Mouse (Mus musculus): ENCODE data around the gene Fgfr2.

Fgfr2 gene

DNA sequence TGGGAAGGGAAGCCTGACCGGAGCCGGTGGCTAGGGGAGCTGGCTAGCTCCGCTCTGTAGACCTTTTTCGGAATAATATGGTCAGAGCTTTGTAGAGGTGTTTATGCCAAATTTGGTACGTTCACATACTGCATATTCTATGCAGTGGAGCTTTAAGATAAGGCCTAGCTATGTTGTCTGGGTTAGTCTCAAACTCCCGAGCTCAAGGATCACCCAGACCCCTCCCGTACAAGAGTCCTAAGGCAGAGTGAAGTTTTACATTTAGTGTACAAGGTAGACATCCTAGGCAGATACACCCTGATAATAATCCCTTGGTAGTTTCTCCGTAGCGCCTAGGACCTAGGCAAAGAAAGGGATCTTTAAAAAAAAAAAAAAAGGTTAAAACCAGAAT lies 1751.7 kb downstream of the Fgfr2 start:
- DNase-seq (ENCODE audit: low read depth, low spot score): no peak

- DNase-seq (ENCODE audit: low read depth, low spot score): peak; percentile 58
These were observed 1752.3 kb downstream of the Fgfr2 start, which contains the start of gene Pstk for GRCm38 (mm10) chr7:131370648-131371469. Gene Pstk (plus strand): TSS chr7:131371141.

DNA sequence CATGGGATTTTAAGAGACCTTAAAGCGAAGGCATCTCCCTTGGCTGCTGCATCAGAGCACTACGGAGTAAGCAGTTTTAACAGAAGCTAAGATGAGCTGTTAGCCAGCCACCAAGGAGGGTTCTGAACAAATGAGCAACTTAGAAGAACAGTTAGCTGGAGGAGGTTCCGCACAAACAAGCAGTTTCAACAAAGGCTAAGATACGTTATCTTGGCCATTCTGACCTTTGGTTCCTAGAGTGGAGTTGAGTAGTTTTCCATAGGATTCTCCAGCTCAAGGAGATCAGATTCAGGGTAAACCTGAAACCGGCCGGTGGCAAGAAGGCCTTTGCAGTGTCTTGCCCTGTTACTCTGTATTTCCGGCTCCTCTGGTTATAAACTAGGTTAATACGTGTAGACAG lies 1759.0 kb downstream of the Fgfr2 start:
- DNase-seq (ENCODE audit: low read depth, low spot score): no peak

DNA sequence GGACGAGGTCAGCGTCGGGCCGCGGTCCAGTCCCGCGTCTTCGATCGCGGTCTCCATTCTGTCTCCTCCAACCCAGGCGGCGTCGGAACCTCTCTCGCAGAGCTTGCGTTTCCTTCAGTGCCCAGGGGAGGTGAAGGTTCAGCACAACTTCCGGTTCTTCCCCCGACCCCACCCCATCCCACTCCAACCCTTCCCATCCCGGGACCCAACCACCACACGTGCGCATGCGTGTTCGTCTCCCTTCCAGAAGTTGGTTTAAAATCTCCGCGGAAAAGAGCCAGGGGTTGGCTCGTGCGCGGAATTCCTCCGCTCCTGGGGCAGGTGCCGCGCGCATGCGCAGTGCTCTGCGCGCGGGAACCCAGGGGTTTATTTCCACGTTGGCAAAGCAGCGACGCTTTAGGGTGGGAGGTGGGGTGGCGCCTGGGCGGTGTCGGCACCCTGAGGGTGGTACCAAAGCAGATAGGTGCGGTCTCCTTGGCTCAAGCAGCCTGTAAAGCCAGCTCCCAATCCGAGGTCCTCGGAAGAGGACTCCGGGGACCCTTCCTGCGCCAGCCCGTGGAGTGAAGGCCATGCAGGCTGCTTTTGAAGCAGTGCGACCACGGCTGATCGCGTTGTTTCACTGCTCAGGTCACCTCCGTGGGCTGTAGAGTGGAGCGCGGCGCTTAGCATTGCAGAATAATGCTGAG lies 1760.4 kb downstream of the Fgfr2 start, which contains the start of gene 2310057M21Rik:
TSS of gene 2310057M21Rik (minus strand) at position 145 of the 686 bp plus-strand sequence.
- DNase-seq (ENCODE audit: low read depth, low spot score): peak; percentile 96

GRCm38 (mm10) chr7:131362269-131362614 lies 1760.9 kb downstream of the Fgfr2 start:
- no peak for DNase-seq (ENCODE audit: low read depth, low spot score)

GRCm38 (mm10) chr7:131356105-131356504 lies 1767.0 kb downstream of the Fgfr2 start:
- no peak for DNase-seq (ENCODE audit: low read depth, low spot score)

DNA sequence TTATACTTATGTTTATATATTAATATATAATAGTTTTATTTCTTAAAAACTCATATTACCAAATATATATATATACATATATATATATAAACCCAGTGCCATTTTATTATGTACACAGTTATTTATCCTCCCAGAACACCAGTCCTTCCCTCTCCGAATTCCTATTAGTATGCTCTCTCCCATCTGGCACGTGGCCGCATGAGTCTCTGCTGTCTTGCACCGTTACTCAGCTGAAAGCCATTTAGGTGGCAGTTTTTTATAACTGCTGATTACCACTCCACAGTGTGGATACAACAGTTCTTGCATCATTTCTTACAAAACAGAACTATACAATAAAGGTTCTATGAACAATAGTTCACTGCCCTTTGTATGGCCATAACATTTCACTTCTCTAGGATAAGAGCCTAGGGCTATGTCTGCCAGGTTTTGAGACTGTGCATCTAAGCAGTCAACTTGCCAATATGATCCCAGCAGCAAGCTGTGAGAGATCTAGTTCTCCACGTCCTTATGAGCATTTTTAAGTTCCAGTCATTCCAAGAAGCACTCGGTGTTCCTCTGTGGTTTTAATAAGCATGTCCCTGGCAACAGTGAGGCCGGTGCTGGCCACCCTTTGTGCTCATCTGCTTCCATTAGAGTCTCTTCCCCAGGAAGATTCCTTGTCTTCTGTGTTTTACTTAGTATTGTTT lies 1777.2 kb downstream of the Fgfr2 start:
- no peak for DNase-seq (ENCODE audit: low read depth, low spot score)

DNA sequence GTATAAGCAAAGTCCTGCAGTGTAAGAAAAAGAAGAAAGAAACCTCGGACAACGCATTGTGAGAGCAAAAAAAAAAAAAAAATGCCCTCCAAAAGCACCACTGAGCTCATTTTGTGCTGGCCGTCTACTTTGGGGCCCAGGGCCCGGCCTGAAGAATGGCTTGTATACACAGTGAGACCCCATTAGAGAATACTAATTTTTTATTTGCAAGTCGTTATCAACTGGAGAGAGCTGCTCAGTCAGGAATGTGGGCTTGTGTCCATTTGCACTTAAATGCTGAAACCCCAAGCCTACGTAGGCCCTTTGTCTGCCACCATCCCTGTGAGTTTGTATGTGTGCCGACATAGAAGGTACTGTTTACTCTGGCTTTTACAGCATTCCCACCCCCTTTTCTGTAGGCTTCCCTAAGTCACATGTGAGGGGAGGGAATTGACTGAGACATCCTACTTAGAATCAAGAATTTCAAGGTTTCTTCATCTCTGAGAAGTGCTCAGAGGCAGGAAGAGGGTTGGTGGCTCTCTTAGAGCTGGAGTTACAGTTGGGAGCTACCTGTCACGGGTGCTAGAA lies 1785.6 kb downstream of the Fgfr2 start:
- no peak for DNase-seq (ENCODE audit: low read depth, low spot score)

- DNase-seq (ENCODE audit: low read depth, low spot score): no peak
These were observed 1789.6 kb downstream of the Fgfr2 start, which contains the start of gene Fam24a for GRCm38 (mm10) chr7:131333564-131333963. Gene Fam24a (plus strand): TSS chr7:131333864.

GRCm38 (mm10) chr7:131331688-131332087 lies 1791.5 kb downstream of the Fgfr2 start:
- DNase-seq (ENCODE audit: low read depth, low spot score): no peak

DNA sequence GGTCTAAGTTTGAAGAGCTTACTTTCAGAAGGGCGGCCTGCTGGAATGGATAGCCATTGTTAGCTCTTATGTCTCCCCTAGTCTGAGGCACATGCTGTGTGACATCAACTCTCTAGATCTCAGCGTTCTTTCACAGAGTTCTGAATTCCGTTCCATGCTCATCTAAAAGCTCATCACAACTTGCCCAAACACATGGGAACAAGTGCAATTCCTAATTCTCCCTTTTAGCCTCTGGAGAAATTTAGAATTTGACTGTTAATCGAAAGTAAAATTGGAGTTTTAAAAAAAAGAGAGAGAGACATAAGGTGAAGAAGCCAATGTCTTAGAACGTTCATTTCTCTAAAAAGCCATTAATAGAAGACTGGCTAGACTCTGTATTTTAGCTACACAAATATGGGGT lies 1793.7 kb downstream of the Fgfr2 start, which contains the start of gene Fam24b:
TSS of gene Fam24b (minus strand) at position 101 of the 400 bp plus-strand sequence.
- no peak for DNase-seq (ENCODE audit: low read depth, low spot score)

DNA sequence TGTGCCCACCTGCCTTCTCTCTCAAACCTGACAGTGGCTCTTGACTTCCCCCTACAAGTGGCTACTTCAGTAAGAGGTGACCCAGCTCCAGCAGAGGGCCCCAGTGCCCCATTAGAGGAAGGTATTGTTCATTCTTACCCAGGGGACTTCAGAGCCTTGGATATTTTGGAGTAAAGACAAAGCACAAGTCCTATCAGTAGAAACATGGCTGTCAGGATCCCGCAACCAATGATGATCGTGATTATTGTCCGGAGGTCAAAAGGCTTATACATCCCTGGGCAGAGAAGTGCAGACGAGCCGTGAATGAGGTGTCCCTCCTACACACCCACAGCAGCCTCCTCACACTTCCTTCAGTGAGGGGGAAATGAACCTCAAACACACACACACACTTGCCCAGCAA lies 1796.1 kb downstream of the Fgfr2 start:
- no peak for DNase-seq (ENCODE audit: low read depth, low spot score)

DNA sequence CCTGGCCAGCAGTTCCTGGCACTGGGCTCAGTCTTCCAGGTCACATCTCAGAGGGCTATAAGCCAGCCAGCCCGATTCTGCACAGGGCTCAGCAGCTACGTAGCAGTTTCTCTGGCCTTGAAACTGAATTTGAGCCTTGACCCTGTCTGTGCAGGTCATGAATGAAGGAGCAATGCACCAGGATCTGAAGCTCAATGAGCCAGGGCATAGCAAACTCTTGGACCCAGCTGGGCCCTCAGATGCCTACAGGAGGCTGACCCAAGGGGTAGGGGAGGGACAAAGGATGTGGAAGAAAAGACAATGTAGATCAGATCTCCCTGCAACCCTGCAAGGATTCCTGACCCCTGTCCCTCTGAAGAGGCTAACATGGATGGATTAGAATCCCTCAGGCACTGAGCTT lies 1801.0 kb downstream of the Fgfr2 start, which contains the start of gene Cuzd1:
TSS of gene Cuzd1 (minus strand) at position 101 of the 400 bp plus-strand sequence.
- DNase-seq (ENCODE audit: low read depth, low spot score): no peak

GRCm38 (mm10) chr7:131318340-131318739 lies 1804.8 kb downstream of the Fgfr2 start:
- no peak for DNase-seq (ENCODE audit: low read depth, low spot score)

GRCm38 (mm10) chr7:131317587-131317986 lies 1805.6 kb downstream of the Fgfr2 start:
- DNase-seq (ENCODE audit: low read depth, low spot score): no peak

GRCm38 (mm10) chr7:131314493-131314892 lies 1808.7 kb downstream of the Fgfr2 start:
- DNase-seq (ENCODE audit: low read depth, low spot score): no peak

GRCm38 (mm10) chr7:131306733-131307132 lies 1816.4 kb downstream of the Fgfr2 start:
- DNase-seq (ENCODE audit: low read depth, low spot score): no peak

DNA sequence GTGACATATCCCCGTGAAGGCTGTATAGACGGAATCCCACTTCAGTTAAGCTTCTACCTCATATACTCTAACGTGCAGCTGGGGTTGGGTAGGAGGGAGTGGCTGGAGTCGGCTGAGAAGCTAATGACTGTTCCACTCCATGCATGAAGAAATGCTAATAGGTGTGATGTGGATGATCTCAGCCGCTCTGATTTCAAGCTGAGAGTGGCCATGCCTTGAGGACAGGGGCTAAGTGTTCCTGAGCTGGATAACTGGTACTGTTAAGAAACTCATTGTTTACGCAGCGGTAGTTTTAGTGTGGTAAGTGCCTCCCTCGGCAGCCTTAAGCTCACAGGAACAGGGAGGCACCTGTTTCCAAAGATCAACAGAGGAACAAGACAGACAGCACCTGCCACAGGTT lies 1819.8 kb downstream of the Fgfr2 start:
- DNase-seq (ENCODE audit: low read depth, low spot score): no peak

GRCm38 (mm10) chr7:131297151-131297550 lies 1826.0 kb downstream of the Fgfr2 start:
- no peak for DNase-seq (ENCODE audit: low read depth, low spot score)

DNA sequence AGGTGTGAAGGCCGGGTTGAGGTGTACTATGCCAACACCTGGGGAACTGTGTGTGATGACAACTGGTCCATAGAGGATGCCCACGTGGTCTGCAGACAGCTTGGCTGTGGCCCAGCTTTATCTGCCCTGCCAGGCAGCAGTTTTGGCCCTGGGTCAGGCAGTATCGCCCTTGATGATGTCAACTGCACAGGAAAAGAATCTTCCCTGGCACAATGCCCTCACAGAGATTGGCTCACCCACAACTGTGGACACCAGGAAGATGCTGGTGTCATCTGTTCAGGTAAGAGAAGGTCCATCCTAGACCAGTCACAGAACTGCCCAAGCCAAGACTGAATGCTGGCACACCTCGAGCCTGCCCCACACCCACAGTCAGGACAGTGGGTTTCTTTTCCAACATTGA lies 1857.3 kb downstream of the Fgfr2 start:
- DNase-seq (ENCODE audit: low read depth, low spot score): no peak

DNA sequence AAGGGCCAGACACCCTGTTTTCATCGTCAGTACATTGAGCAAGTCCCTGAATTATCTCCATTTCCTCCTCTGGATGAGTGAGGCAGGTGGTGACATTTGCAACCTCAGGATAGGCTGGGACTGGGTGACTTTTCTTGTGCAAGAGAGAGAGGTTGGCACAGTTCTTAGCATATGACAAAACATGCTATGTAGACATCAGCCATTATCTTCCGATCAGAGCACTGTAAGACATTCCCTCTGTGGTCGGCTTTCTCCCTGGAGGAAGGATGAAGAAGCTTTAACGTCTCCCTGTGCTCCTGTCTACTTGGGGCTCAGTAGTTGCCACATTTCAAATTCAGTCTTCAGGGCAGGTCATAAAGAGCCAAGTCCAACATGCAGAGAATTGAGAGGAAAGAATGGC lies 1858.9 kb downstream of the Fgfr2 start:
- DNase-seq (ENCODE audit: low read depth, low spot score): no peak

GRCm38 (mm10) chr7:131260946-131261345 lies 1862.2 kb downstream of the Fgfr2 start:
- DNase-seq (ENCODE audit: low read depth, low spot score): no peak
